Mouse (Mus musculus) kidney, adult 8-10 months (tissue): ENCODE results near the gene Fndc10.

Experiments
- DNase-seq, 2 experiments: peaks; one replicate each; pipeline ENCODE4 v3.0.0; 2022

Gene Fndc10

DNA sequence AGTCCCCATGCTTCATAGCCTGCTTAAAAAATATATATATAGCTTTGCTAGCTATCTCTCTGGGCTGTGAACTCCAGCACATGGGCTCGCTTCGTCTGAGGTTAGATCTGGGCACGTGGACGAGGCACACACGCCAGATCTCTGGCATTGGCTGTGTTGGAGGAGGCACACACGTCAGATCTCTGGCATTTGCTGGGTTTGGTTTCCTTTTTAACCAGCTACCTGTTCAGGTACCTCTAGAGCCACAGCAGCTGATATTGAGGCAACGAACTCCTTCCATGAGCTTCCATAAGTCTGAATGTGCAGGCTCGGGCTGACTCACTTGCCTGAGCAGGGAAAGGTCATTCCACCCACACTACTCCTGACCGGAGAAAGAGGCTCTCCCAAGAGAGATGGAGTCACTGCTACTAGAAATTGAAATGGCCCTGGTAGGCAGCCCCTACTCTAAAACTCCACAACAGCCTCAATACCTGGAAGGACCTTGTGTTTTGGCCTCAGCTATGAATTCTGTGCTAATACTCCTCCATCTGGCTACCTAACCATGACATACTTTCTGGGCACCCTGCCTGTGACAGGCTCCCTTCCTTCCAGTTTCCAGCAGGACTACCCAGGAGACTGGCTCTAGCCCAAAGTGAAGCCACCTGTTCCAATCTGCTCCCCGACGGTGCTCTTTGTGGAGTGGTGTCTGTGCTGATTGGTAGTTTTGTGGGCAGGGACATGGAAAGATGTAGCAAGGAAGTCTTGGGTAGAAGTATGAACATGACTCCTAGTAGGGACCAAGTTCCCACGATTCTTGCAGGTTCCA is 3.4 kb upstream of the Fndc10 start:
- no peak for DNase-seq

DNA sequence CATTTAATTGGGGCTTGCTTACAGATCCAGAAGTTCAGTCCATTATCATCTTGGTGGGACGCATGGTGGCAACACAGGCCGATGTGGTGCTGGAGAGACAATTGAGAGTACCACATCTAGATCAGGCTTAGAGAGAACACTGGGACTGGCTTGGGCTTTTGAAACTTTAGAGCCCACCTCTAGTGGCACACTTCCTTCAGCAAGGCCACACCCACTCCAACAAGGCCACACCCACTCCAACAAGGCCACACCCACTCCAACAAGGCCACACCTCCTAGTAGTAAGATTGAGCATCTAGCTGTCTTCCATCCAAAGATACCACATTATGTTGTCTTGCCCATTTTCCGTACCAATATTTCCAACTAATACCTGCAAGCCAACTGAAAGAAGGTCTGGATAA is 1.7 kb upstream of the Fndc10 start:
- DNase-seq = no peak

DNA sequence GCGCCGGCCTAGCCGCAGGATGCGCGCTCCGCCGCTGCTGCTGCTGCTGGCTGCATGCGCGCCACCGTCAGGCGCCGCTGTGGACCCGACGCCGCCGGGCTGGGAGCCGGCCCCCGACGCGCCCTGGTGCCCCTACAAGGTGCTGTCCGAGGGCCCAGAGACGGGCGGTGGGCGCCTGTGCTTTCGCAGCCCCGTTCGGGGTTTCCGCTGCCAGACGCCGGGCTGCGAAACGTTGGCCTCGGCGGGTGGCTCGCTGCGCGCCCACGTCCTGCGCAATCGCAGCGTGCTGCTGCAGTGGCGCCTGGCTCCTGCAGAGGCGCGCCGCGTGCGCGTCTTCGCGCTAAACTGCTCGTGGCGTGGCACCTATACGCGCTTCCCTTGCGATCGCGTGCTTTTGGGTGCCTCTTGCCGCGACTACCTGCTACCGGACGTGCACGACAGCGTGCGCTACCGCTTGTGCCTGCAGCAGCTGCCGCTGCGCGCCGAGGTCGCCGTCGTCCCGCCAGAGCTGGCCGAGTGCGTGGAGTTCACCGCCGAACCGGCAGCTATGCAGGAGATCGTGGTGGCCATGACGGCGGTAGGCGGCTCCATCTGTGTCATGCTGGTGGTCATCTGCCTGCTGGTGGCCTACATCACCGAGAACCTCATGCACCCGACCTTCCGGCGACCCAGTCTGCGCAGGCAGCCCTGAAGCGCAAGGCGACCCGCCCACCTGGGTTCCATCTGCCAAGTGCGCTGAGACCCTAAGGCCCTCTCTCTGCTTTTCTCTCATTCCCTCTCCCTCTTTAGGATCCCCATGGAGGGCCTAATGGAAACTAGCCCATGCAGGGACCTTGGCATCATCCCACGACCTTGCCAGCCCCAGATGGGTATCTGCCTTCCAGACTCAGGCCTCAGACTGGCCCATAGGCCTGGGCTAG is 600 bp downstream of the Fndc10 start:
- peak in 1 of 2 experiments; percentile 16 for DNase-seq

DNA sequence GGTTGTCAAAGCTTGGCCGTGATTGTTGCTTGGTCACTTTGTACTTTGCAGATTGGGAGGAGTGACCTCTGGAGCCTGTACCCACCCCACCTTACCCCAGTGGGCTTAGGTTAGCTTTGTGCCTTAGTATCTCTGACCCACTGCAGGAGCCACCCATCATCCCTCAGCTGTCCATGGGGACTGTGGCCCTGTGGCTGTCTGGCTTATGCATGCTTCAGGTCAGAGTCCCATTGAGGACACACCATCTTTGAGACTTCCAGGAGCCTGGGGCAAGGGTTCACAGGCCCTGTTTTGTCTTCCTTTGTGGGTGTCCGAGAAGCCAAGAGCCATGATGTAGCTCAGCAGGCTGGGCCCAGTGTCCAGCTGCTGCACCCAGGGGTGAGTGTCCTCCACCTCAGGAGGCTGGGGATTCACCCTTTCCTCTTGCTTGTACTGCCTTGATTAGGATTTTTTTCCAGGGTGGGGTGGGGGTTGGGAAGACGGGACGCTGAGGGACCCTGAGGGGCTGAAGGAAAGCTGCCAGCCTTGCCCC is 1.5 kb downstream of the Fndc10 start:
- no peak for DNase-seq

DNA sequence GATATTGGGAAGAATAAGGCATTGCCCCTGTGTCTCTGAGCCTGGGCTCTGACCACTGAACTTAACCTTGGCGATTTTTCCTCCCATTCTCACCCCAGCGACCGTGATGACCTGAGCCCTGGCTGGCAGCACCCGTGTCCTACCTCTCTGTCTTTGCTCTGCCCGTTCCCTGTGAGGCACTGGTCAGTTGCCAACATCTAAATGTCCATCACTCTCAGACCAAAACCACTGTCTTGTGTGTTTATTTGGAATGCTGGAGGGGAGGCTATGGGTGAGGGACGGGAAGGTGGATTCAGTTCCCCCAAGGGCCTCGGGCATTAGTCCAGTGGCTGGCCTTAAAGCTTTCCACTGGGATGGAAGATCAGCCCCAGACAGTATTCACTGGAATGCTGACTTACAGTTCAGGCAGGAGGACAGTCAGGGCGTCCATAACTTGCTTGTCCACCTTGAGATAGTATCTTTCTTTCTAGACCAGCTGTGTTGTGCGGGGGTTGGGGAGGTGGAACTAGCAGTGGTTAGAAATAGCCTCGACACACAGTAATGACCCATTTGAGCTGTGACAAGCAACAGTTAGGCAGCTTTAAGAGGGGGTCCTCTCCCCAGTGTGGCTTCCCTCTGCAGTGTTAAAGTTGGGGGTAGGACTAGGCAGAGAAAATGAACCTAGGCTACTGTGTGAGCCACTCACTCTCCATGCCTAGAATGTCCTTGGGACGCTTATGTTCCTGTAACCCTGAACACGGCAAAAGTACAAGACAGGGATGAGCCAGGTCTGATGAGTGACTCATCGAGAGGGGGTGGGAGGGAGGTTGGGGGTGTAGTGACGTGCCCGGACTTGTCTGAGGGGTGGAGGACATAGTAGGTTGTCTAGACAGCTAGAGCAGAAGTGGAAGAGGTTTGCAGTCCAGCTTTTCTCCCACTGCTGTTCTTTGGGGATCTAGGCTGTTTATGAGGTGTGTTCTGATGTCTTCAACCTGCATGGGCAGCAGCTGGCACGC is 2.4 kb downstream of the Fndc10 start:
- DNase-seq = no peak

DNA sequence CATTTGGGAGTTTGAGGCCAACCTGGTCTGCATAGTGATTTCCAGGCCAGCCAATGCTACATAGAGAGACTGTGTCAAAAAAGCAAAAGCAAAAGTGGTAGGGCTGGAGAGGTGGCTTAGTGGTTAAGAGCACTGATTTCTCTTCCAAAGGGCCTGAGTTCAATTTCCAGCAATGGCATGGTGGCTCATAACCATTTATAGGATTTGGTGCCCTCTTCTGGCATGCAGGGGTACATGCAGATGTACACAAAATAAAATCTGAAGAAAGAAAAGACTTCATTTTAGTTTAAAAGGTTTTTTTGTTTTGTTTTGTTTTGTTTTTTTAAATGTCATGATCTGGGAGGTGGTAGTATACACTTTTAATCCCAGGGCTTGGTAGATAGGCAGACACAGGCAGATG is 6.3 kb downstream of the Fndc10 start:
- no peak for DNase-seq

DNA sequence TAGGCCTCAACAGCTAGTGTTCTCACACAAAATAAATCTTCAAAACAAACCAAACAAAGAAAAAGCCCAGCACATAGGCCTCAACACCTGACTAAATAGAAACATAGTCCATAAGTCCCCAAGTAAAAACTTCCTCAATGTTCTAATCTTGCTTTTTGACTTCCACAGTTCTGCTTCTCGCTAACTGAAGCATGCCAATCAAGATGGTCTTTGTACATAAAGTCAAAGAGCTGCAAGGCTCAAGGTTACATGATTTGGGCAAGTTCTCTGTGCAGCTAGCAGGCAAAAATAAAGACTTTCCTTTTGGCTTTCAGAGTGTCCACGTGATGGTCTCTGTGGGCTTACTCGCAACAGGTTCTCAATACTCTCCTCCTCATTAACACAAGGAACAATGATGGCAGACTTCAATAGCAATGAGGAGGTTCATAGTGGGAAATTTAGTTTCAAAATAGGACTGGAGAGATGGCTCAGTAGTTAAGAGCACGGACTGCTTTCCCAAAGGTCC is 9.3 kb downstream of the Fndc10 start:
- DNase-seq = no peak

DNA sequence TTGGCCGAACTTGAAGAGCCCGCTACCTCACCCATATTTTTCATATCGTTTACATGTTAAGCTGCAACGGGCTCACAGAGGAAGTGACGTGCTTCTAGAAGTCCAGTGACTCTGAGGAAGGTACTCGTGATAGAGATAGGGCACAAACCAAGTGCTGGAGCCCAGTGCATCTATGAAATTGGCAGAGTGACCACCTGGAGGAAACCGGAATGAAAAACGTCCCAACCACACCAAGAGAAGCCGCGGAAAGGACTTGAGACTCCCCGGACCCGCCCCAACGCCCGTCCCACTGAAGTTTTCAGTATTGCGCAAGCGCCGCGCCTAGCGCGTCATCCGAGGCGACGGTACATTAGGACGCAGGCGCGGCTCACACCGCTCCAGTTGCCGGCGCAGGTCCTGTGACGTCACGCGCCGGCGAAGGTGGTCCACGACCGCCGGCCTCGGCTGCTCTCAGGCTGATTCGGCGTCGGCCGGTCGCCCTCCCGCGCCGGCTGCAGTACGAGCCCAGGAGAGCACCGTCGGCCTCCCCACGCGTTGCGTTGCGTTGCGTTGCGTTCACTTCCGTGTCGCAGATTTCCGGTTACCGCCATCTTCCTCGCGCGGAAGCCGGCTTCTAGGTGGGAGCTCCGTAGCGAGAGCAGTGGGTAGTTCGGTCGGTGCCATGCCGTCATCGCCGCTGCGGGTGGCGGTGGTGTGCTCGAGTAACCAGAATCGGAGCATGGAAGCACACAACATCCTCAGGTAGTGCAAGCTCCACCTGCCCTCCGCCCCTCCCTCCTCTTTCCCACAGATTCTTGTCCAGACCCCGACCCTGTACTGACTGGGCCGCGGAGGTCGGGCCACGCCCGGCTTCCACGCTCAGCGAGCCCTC is 10.8 kb downstream of the Fndc10 start, which contains the start of gene Ssu72:
Ssu72 (plus strand) TSS at position 80 of the 871 bp plus-strand sequence.
- peak; percentile 89 to 94 for DNase-seq

DNA sequence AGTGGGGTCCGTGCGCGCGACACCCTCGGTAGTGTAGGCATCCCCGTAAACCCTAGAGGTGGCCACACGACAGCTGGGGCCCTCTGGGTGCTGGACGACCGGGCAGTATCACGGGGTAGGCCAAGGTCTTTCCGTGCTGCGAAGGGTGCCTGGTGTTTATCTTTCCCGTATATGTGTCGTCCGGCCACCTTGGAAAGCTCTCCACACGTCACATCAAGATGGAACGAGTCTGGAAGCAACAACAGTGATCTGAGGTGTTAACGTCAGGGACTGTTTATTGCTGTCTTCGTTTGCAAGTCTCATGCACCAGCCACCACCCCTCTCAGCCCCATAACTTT is 11.4 kb downstream of the Fndc10 start:
- no peak for DNase-seq

DNA sequence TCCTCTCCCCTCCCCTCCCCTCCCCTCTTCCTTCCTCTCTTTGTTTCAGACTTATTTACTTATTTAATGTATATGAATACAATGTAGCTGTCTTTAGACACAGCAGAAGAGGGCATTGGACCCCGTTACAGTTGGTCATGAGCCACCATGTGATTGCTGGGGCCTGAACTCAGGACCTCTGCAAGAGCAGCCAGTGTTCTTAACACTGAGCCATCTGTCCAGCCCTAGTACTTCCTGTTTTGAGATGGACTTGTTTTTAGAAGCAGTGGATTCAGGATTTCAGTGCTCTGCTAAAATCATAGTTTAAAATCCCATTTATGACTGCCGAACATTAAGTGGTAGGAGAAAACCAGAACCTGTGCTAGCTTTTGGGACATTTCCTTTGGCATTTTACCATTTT is 14.4 kb downstream of the Fndc10 start:
- no peak for DNase-seq

DNA sequence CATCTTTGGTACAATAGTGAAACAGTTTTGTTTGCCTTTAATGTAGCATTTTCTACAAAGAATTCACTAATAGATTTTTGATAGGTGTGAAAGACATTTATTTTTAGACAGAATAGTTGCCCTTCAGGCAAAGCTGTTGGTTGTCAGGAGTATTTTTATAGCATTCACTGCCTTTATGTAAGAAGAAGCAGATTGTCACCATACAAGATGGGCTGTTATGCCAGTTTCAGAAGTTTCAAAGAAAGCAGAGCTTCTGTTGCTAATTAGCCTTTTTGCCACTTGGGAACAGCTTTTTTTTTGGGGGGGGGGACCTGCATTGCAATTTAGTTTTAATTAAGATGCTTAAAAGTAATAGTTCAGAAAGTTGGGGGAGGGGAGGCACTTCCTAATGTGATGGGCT is 14.8 kb downstream of the Fndc10 start:
- no peak for DNase-seq

DNA sequence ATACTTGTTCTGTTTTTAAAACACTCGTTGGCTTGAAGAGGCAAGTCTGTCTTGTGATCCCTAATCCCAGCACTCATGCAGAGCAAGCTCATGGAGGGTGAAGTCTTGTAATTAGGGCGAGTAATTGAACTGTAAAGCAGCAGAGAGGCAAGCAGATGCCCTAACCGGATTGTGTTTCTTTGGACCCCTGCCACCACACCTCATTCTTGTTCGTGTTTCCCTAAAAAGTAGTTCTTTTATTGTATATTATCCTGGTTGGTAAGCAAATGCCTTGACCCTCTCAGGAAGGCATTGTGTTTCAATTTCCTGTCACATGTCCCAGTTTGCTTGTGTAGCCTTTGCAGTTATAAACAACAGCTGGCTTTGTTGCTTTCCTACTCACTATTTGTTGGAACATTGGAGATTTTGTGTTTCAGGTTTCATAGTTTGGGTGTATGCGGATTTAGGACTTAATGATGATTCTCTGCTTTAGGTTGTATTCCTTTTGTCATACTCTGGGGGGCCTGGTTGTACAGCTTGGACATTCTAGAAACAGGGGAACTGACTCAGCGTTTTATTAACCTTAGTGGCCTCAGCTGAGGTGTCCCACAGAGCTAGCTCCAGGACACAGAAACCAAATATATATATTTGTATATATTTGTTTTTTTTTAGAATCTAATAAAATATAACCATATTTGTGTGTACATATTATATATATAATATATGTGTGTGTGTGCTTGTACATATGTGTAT is 16.5 kb downstream of the Fndc10 start:
- no peak for DNase-seq

DNA sequence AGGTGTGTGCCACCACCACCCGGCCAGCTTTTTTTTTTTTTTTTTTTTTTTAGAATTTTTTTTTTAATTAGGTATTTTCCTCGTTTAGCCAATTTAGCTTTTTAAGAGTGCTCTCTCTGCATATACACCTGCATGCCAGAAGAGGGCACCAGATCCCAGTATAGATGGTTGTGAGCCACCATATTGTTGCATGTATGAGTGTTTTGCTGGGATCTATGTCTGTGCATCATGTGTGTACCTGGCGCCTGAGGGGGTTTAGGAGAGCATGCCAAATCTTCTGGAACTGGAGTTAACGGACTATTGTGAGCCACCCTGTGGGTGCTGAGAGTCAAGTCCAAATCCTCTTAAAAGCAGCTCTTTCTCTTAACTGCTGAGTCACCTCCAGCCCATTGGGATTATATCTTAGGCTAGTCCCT is 27.5 kb downstream of the Fndc10 start:
- peak in 1 of 2 experiments; percentile 27 for DNase-seq

DNA sequence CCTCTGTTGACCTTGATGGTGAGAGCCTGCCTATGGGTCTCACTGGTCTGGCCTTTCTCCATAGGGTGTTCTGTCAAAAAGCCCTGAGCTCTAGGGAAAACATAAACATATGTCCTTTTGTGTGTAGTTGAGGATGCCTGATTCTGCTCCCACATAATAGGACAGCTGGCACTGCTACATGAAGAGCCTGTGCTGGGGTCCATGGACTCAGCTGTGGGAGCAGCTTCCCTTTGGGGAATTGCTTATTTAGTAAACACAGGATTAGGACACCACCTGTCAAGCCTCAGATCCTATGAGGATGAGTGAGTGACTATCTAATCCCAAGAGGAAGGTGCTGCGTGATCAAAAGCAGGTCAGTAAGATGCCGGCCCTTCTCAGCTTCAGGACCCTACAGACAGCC is 33.9 kb downstream of the Fndc10 start:
- DNase-seq = no peak

DNA sequence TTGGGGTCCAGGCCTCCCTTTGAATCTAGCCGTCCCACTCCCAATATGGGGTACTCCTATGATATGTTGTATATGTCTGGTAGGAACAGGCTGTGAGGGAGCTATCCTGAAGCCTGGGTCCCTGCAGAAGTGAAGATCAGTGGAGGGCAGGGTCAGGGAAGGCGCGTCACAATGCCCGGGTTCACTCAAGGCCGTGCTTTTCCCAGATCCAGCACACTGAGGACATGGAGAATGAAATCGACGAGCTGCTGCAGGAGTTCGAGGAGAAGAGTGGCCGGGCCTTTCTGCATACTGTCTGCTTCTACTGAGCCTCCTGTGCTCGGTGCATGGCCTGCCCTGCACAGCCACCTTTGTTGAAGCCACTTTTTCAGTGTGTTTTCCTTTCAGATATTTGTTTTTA is 39.1 kb downstream of the Fndc10 start:
- DNase-seq = no peak

DNA sequence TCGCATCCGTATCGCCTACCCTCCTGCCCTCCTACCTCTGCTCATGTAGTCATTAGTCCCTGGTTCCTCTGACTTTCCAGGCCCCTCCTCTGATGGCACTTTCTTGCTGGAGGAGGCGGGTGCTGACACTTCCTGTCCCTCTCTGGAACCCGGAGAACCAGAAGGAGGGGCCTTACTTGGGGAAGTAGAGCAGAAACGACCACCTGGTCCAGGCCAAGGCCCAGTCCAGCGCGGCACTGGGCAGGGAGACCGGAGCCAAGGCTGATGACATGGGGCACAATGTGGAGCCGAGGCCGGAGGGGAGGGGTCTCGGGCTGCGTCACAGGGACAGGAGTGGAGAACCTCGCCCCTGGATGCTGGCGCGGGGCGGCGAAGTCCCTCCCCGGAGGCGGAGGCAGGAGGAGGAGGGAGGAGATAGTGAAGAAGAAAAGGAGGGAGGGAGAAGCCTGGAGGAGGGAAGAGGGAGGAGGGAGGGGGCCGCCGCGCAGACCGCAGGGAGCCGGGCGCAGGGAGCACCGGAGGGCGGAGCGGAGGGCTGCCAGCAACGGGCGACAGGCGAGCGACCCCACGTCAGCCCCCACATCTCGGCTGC is 40.3 kb downstream of the Fndc10 start, which contains the start of gene Tmem240:
Tmem240 (plus strand) TSS at position 451 of the 592 bp plus-strand sequence.
- peak; percentile 71 to 82 for DNase-seq

DNA sequence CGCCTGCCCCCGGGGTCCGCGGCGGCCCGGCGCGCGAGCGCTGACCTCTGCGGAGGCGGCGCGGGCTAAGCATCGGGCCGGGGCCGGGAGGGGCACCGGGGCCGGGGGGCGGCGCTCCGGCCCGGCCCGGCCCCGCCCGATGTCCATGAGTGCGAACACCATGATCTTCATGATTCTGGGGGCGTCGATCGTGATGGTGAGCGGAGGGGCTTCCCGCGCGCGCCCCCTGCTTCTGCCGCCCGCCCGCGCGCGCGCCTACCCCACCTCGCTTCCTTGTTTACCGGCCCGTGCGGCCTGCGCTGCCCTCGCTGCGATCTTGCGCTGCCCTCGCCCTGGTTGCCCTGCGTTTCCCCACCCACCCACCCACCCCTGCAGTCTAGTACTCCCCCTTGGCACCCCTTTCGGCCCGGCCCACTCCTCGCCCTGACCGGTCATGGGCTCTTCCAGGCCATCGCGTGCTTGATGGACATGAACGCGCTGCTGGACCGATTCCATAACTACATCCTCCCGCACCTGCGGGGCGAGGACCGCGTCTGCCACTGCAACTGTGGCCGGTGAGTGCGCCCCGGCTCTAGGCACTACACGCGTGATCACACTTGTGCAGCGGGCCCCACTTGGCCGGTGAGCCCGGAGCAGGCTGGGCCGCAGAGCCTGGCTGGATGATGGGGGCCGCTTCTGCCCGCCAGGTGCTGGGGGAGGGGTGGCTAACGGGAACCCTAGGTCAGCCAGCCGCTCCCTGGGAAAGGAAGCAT is 41.0 kb downstream of the Fndc10 start:
- DNase-seq = peak; percentile 23 to 42

DNA sequence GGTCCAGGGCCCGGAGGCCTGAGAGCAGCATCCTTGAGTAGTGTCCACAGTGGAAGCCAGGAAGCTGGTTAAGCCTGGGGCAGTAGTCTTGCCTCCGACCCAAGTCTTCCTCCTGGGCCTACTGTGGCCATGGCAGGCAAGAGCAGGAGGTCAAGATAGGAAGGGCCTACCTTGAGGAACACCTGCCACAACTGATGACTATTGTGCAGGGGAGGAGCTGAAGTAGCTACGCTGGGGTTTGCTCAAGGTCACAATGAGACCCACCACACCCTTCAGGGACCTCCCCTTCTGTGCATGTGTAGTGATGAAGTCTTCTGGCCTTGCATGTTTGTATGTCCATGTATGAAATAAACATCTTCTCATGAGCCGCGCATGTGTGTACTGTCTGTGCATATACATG is 41.6 kb downstream of the Fndc10 start:
- DNase-seq = no peak

DNA sequence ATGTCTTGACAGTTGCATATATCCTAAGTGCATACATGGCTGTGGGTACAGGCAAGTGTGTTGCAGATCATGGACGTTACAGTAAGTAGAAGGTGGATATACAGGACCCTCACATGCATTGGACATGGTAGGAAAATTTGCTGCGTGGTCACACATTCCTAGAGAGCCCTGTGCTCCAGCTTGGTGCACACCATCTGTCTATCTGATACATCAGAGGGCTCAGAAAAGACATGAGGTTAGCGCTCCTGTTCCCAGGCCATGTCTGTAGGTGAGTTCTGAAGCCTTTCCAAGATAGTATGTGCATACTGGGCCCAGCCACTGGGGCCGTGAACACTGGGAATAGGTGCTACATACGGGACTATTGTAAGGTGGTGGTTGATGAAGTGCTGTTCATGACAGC is 42.3 kb downstream of the Fndc10 start:
- DNase-seq = no peak
